Mouse (Mus musculus) frontal cortex, postnatal 25 days (tissue): ENCODE measurements at regions not wholly inside any gene's neighbourhood (a gene's known extent, or its start where the extent isn't known, plus 50 kb on each side); places are given as distances from the start of the nearest gene placed in this dataset.

ENCODE experiments used
- DNase-seq, 2 experiments: peaks; one replicate each; pipeline ENCODE4 v3.0.0; 2022; ENCODE audit warnings: low spot score in 2 of 2

- no peak for DNase-seq
Measured at GRCm38 (mm10) chr15:36427334-36427733, 580.2 kb downstream of the Zfp706 start.

GRCm38 (mm10) chr15:36425902-36426301 is 581.7 kb downstream of the Zfp706 start:
- no peak for DNase-seq

GRCm38 (mm10) chr15:36424047-36424446 is 583.5 kb downstream of the Zfp706 start:
- DNase-seq: no peak

- no peak for DNase-seq
Measured at GRCm38 (mm10) chr15:36422781-36423180, 584.8 kb downstream of the Zfp706 start.

- no peak for DNase-seq
Measured at GRCm38 (mm10) chr15:36419943-36420480, 587.6 kb downstream of the Zfp706 start.

GRCm38 (mm10) chr15:36417426-36417825 is 590.1 kb downstream of the Zfp706 start:
- no peak for DNase-seq

GRCm38 (mm10) chr15:36415552-36416249 is 591.9 kb downstream of the Zfp706 start:
- no peak for DNase-seq

GRCm38 (mm10) chr15:36412016-36412415 is 595.6 kb downstream of the Zfp706 start:
- DNase-seq: no peak

- no peak for DNase-seq
Measured at GRCm38 (mm10) chr15:36405446-36405845, 602.1 kb downstream of the Zfp706 start.

- no peak for DNase-seq
Measured at GRCm38 (mm10) chr15:36403336-36404119, 604.0 kb downstream of the Zfp706 start.

GRCm38 (mm10) chr15:36402051-36402450 is 605.5 kb downstream of the Zfp706 start:
- no peak for DNase-seq

GRCm38 (mm10) chr15:36400311-36400840 is 607.2 kb downstream of the Zfp706 start:
- no peak for DNase-seq

GRCm38 (mm10) chr15:36399355-36400012 is 608.1 kb downstream of the Zfp706 start:
- no peak for DNase-seq

GRCm38 (mm10) chr15:36398099-36398982 is 609.2 kb downstream of the Zfp706 start:
- DNase-seq: no peak

- DNase-seq: no peak
Measured at GRCm38 (mm10) chr15:36396791-36397190, 610.8 kb downstream of the Zfp706 start.

GRCm38 (mm10) chr15:36396245-36396644 is 611.3 kb downstream of the Zfp706 start:
- no peak for DNase-seq

- no peak for DNase-seq
Measured at GRCm38 (mm10) chr15:36395672-36396050, 611.9 kb downstream of the Zfp706 start.

- no peak for DNase-seq
Measured at GRCm38 (mm10) chr15:36394914-36395671, 612.5 kb downstream of the Zfp706 start.

- DNase-seq: no peak
Measured at GRCm38 (mm10) chr15:36389775-36390174, 617.8 kb downstream of the Zfp706 start.

GRCm38 (mm10) chr15:36381228-36381671 is 626.3 kb downstream of the Zfp706 start:
- DNase-seq: no peak
